Mouse (Mus musculus) embryonic facial prominence, embryonic 11.5 days (tissue): ENCODE results near the gene Abcd4. TPM values are rescaled to one million over a fixed set of nuclear protein-coding genes. Genes with fewer than 3 reads are reported as not detected.

Source experiments
- ATAC-seq: fragments of 200-750 bp; cut with Nextera tagmentation; replicated peaks from 2 replicates; pipeline ENCODE4 v1.8.0; 2017; ENCODE audit warnings: low read depth; ENCODE audit not compliant: insufficient number of reproducible peaks, low FRiP score, low TSS enrichment
- DNase-seq: peaks from one replicate; pipeline ENCODE4 v3.0.0-alpha.2; 2015; ENCODE audit warnings: low spot score
- H3K27ac ChIP-seq: fragments of 300-500 bp; sonication (generic); replicated peaks from 2 replicates; pipeline ENCODE4 v1.5.1; 2014; ENCODE audit warnings: mild to moderate bottlenecking, low read depth, low read length, control low read depth
- H3K27me3 ChIP-seq: fragments of 300-500 bp; sonication (generic); 2 replicates; pipeline ENCODE4 v1.6.1; 2014; ENCODE audit warnings: mild to moderate bottlenecking, low read length, moderate library complexity, mixed read lengths; ENCODE audit not compliant: control insufficient read depth, insufficient read depth
- H3K36me3 ChIP-seq: fragments of 300-500 bp; sonication (generic); replicated peaks from 2 replicates; pipeline ENCODE4 v1.6.1; 2014; ENCODE audit warnings: low read depth, mild to moderate bottlenecking, low read length, moderate library complexity, mixed read lengths; ENCODE audit not compliant: control insufficient read depth, insufficient read depth
- H3K4me1 ChIP-seq: fragments of 300-500 bp; sonication (generic); 2 replicates; pipeline ENCODE4 v1.6.1; 2014; ENCODE audit warnings: low read length, mixed read lengths; ENCODE audit not compliant: control insufficient read depth, insufficient read depth
- H3K4me2 ChIP-seq: fragments of 300-500 bp; sonication (generic); 2 replicates; pipeline ENCODE4 v1.6.1; 2014; ENCODE audit warnings: low read depth, mild to moderate bottlenecking, control low read depth, low read length, moderate library complexity
- H3K4me3 ChIP-seq: fragments of 300-500 bp; sonication (generic); 2 replicates; pipeline ENCODE4 v1.5.1; 2014; ENCODE audit warnings: low read depth, low read length, control low read depth
- H3K9ac ChIP-seq: fragments of 300-500 bp; sonication (generic); replicated peaks from 2 replicates; pipeline ENCODE4 v1.6.1; 2014; ENCODE audit warnings: mild to moderate bottlenecking, control low read depth, low read length
- H3K9me3 ChIP-seq: fragments of 300-500 bp; sonication (generic); replicated peaks from 2 replicates; pipeline ENCODE4 v1.6.1; 2016; ENCODE audit warnings: mild to moderate bottlenecking, low read length, inconsistent platforms, mixed read lengths; ENCODE audit not compliant: control insufficient read depth
- WGBS: fragments of 180-500 bp; shearing (Covaris S2); extraction: QIAGEN DNeasy Blood & Tissue Kit; methylation state at CpG from one replicate; pipeline ENCODE4 v1.1.7; 2014; 5-methylcytosine and 5-hydroxymethylcytosine counted together
- polyA plus RNA-seq: library from polyadenylated mRNA; unstranded; fragments of >200 nt; fragmentation: Nextera tagmentation; extraction: Ambion mirVana; gene quantifications from 2 replicates; pipeline ENCODE4 v1.2.1, GENCODE M21; 2014

Gene Abcd4
- polyA plus RNA-seq, 1 experiment from 2014 or later, result 6.5 TPM

DNA sequence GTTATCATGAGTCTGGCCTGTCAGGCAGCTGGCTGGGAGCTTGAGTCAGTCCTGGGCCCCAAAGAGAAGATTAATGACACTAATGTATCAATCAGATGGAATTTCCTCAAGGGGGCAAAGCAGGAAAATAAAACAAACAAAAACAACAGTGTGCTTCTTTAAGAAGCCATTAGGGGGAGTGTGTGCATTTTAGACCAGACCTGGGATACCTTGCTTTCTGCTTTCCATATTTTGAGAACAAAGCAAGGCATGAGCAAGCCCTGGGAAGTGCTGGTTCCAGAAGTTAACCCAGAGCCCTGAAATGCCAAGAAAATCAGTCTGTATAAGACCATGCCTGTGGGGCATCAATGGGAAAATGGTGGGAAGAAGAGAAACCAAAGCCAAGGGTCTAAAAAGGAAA lies 3.8 kb upstream of the Abcd4 start:
- DNase-seq (peak; percentile 47), ATAC-seq (no peak)
- H3K9me3 ChIP-seq, result no peaks in the 10 kb centered on the region
- no peak overlapping the region for H3K27ac ChIP-seq
- H3K9ac ChIP-seq, result no peak overlapping the region
- H3K4me1 ChIP-seq, result no peaks in the 10 kb centered on the region
- peaks cover 10% of the 10 kb centered on the region for H3K27me3 ChIP-seq
- no peaks in the 10 kb centered on the region for H3K36me3 ChIP-seq
- H3K4me2 ChIP-seq, result no peak overlapping the region
- H3K4me3 ChIP-seq, result no peak overlapping the region

DNA sequence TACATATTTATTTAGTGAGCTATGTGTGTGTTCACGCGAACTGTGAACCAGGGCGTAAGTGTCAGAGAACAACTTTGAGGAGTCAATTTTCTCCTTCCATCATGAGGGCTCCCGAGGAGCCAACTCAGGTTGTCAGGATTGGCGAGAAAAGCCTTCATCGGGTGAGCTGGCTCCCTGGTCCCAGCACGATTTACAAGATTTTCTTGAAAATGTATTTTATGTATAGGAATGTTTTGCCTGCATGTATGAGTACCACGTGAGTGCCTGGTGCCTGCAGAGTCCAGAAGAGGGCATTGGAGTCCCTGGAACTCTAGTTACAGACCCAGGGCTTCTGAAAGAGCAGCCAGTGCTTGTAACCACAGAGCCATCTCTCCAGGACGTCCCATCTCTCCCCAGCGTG lies 450 bp upstream of the Abcd4 start:
- H3K27me3 ChIP-seq, result no peaks in the 10 kb centered on the region
- 9% methylated on average over 10 of the region's 10 CpGs for WGBS
- 0 out of 2 replicates have a peak, but pooled peaks have one; percentile 62 for ATAC-seq
- no peaks in the 10 kb centered on the region for H3K9me3 ChIP-seq
- DNase-seq, result no peak
- no peaks in the 10 kb centered on the region for H3K4me1 ChIP-seq
- H3K9ac ChIP-seq, result peak overlapping the region; percentile 47
- peak overlapping the region; percentile 68 for H3K4me3 ChIP-seq
- H3K27ac ChIP-seq, result no peak overlapping the region
- no peaks in the 10 kb centered on the region for H3K36me3 ChIP-seq
- peak overlapping the region; percentile 44 for H3K4me2 ChIP-seq

DNA sequence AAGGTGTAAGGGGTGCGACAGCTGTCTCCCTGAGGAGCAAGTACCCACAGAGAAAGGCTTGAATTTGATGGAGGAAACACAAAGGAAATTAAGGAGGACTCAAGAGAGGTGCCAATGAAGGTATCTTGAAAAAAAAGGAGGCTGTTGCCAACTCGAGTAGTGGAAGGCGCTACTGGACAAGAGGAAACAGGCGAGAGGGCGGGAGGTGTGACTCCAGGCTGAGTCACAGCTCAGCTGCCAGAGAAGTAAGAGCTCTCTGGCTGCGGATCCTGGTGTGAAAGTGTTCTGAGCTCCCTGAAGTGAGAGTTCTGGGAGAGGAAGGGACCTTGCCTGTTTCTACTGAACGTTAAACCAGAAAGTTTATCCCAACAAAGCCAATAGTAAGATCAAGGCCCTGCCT lies 2.7 kb downstream of the Abcd4 start:
- no peak overlapping the region for H3K27ac ChIP-seq
- H3K27me3 ChIP-seq, result no peaks in the 10 kb centered on the region
- H3K36me3 ChIP-seq, result no peaks in the 10 kb centered on the region
- no peaks in the 10 kb centered on the region for H3K9me3 ChIP-seq
- no peak overlapping the region for H3K9ac ChIP-seq
- H3K4me2 ChIP-seq, result no peak overlapping the region
- H3K4me3 ChIP-seq, result no peak overlapping the region
- no peaks in the 10 kb centered on the region for H3K4me1 ChIP-seq
- DNase-seq (no peak), ATAC-seq (no peak)
- WGBS, result 78% methylated on average over 7 of the region's 7 CpGs

DNA sequence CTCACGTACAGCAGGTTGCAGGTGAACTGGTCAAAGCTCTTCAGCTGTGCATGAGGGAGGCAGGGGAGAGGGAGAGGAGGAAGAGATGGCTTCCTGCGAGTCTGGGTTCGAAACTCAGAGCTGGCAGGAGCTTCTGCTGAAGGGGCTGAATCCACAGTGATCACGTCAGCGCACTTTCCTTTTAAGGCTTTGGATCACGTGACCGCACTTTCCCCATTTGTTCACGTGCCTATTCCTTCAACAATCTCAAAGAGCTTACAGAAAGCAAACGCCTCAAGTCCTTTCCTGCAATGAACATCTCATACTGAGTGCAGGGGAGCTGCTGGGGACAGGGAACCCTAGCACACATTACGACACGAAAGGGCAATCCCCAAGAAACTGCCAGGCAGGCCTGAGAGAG lies 3.2 kb downstream of the Abcd4 start:
- no peaks in the 10 kb centered on the region for H3K27me3 ChIP-seq
- WGBS, result 88% methylated on average over 11 of the region's 11 CpGs

DNA sequence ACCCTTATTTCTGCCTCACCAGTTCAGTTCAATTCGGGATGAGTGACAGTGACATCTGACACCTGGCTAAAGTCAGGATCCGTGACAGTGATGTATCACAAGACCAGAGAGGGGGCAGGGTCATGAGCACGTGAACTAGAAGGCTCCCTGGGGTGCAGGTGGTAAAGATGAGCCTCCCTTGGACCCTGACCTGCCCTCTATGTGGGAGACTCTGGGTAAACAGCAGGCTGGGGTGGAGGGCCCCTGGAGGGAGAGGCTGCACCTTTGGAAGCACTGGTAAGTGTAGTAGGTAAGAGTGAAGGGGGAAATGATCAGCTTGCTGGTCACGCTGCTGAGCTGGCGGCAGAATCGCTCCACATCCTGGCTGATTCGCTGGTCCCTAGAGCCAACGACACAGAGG lies 4.7 kb downstream of the Abcd4 start:
- Histone ChIP-seq H3K27me3 (no peaks in the 10 kb centered on the region), H3K9me3 (no peaks in the 10 kb centered on the region), H3K9ac (no peak overlapping the region), H3K36me3 (no peaks in the 10 kb centered on the region; the same call in 1 of the 2 replicates), H3K4me1 (no peaks in the 10 kb centered on the region), H3K27ac (no peak overlapping the region), H3K4me3 (no peak overlapping the region), H3K4me2 (no peak overlapping the region)
- no peak for ATAC-seq
- 56% methylated on average over 8 of the region's 8 CpGs for WGBS
- no peak for DNase-seq

More for the DNA sequence above, 3.2 kb downstream of the Abcd4 start:
- H3K4me2 ChIP-seq, result no peak overlapping the region
- DNase-seq, result no peak
- no peaks in the 10 kb centered on the region for H3K36me3 ChIP-seq
- ATAC-seq, result no peak
- no peaks in the 10 kb centered on the region for H3K9me3 ChIP-seq
- H3K27ac ChIP-seq, result no peak overlapping the region
- no peaks in the 10 kb centered on the region for H3K4me1 ChIP-seq
- H3K4me3 ChIP-seq, result no peak overlapping the region
- no peak overlapping the region for H3K9ac ChIP-seq

DNA sequence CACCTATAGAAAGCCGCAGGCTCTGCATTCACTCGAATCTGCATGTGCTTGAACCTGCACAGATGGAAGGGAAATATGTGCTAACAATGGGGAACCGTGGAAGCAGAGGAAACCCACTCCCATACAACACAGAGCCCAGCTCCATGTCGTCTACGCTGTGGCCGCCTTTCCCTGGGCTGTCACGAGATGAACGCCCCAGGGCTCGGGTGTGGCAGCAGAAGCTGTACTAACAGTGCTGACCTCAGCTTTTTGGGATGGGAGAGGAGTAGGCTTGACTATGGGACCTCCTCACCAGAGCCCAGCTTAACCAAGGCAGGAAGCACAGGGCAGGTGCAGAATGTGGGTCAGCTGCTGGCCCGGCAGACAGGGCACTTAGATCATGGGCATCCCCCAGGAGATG lies 5.5 kb downstream of the Abcd4 start:
- no peak overlapping the region for H3K4me2 ChIP-seq
- DNase-seq (no peak), ATAC-seq (no peak)
- no peak overlapping the region for H3K9ac ChIP-seq
- no peak overlapping the region for H3K27ac ChIP-seq
- 91% methylated on average over 10 of the region's 10 CpGs for WGBS
- H3K36me3 ChIP-seq, result no peaks in the 10 kb centered on the region; the same call in none of the 2 replicates
- H3K4me3 ChIP-seq, result no peak overlapping the region
- no peaks in the 10 kb centered on the region for H3K4me1 ChIP-seq
- H3K27me3 ChIP-seq, result no peaks in the 10 kb centered on the region
- H3K9me3 ChIP-seq, result no peaks in the 10 kb centered on the region

DNA sequence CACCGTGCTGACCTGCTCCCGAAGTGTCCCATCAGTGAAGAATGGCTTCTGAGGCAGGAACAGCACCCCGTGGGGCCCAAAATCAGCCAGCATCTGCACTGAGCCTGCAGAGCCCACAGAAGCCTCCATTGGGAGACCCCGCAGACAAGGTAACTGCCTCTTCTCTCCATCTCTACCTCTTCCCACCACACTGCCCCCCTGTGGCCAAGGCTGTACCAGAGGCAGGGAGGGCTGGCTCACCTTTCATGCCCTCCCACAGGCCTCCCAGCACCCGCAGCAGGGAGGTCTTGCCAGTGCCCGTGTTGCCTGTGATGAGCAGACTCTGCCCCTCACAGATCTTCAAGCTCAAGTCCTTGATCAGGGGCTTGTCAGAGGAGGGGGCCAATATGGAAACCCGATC lies 11.4 kb downstream of the Abcd4 start:
- no peak overlapping the region for H3K4me2 ChIP-seq
- no peak overlapping the region for H3K4me3 ChIP-seq
- no peak overlapping the region for H3K9ac ChIP-seq
- H3K9me3 ChIP-seq, result no peaks in the 10 kb centered on the region
- DNase-seq (no peak), ATAC-seq (no peak)
- no peaks in the 10 kb centered on the region; the same call in none of the 2 replicates for H3K36me3 ChIP-seq
- H3K27me3 ChIP-seq, result no peaks in the 10 kb centered on the region
- no peak overlapping the region for H3K27ac ChIP-seq
- WGBS, result 78% methylated on average over 7 of the region's 7 CpGs
- H3K4me1 ChIP-seq, result no peaks in the 10 kb centered on the region

DNA sequence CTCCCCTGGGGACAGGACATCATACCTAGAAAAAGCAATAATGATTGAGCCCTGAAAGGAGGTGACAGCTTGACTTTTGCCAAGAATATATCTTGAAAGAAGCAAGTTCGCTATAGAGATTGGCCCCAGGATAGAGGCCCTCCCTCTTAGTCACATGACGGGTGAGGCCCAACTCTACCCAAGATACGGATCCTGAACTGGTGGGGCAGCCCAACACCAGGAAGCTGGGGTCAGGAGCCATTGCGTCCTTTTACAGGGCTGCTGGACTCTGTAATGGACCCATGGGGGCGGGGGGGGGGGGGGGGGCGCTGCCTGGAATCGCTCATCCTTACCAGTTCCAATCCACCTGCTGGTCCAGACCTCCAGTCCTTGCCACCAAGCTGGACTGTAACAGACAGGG lies 13.2 kb downstream of the Abcd4 start:
- Histone ChIP-seq H3K4me1 (no peaks in the 10 kb centered on the region), H3K9ac (no peak overlapping the region), H3K27ac (no peak overlapping the region), H3K9me3 (no peaks in the 10 kb centered on the region), H3K4me3 (no peak overlapping the region), H3K27me3 (no peaks in the 10 kb centered on the region), H3K4me2 (no peak overlapping the region), H3K36me3 (no peaks in the 10 kb centered on the region; the same call in none of the 2 replicates)
- DNase-seq, result no peak
- WGBS, result 88% methylated on average over 6 of the region's 7 CpGs
- no peak for ATAC-seq
